In genomic region chrX:98890072-98890405, GRCm38 (mm10) we compare ENCODE assay signal across 8 mouse cellular contexts. TPM values are rescaled to one million over a fixed set of nuclear protein-coding genes. Genes with fewer than 3 reads are reported as not detected.
DNase-seq lines count a peak whose midpoint lies in the region; ATAC-seq and TF ChIP-seq lines count a peak whose summit lies in the region.

No protein-coding gene starts in this region.

- H3K4me3 ChIP-seq in kidney, adult 2 months (ENCODE audit: insufficient read depth, low read depth, low read length): peak overlapping the region; percentile 92
- peak overlapping the region; percentile 82 for H3K4me3 ChIP-seq in bone marrow macrophage, adult 2 months (ENCODE audit: insufficient read depth, low read length)
- H3K4me3 ChIP-seq in hindbrain, embryonic 12.5 days: peak overlapping the region; percentile 51
- H3K4me3 ChIP-seq in midbrain, embryonic 10.5 days: peak overlapping the region; percentile 64

- no peaks in the 10 kb centered on the region for H3K4me1 ChIP-seq in kidney, adult 2 months (ENCODE audit: control insufficient read depth, insufficient read depth, low read length)
- peaks cover 11% of the 10 kb centered on the region for H3K4me1 ChIP-seq in bone marrow macrophage, adult 2 months (ENCODE audit: control insufficient read depth, insufficient read depth, low read length)
- H3K4me1 ChIP-seq in hindbrain, embryonic 12.5 days: no peaks in the 10 kb centered on the region; the same call in 1 of the 2 replicates
- H3K4me1 ChIP-seq in midbrain, embryonic 10.5 days: 0 out of 2 replicates have a peak, but pooled peaks cover 6% of the 10 kb centered on the region

- H3K9ac ChIP-seq in hindbrain, embryonic 12.5 days: peak overlapping the region; percentile 69

- TF ChIP-seq CTCF in kidney, adult 2 months (conservative IDR thresholded peaks at IDR 0.05; ENCODE audit: insufficient read depth, insufficient read length, low read depth, low read length): no peak
- no peak for TF ChIP-seq CTCF in bone marrow macrophage, adult 2 months (IDR thresholded peaks at IDR 0.05; ENCODE audit: low read depth, low read length)

- no peak for TF ChIP-seq POLR2A in kidney, adult 2 months (IDR thresholded peaks at IDR 0.05; ENCODE audit: low read depth, low read length)
- no peak for TF ChIP-seq POLR2A in bone marrow macrophage, adult 2 months (IDR thresholded peaks at IDR 0.05; ENCODE audit: borderline replicate concordance, low read depth, low read length)

- H3K27me3 ChIP-seq in kidney, adult 2 months (replicated peaks; ENCODE audit: control insufficient read depth, insufficient read depth, low read length): no peaks in the 10 kb centered on the region
- peaks cover 20% of the 10 kb centered on the region for H3K27me3 ChIP-seq in hindbrain, embryonic 12.5 days
- H3K27me3 ChIP-seq in midbrain, embryonic 10.5 days (ENCODE audit: low read depth, poor library complexity, severe bottlenecking): peaks cover 55% of the 10 kb centered on the region

- ATAC-seq in hindbrain, embryonic 12.5 days (ENCODE audit: low FRiP score): peak; percentile 64; the same call in 1 of the 2 replicates

- 2% methylated on average over 14 of the region's 14 CpGs for WGBS in kidney, adult 2 months
- 20% methylated on average over 14 of the region's 14 CpGs for WGBS in hindbrain, embryonic 12.5 days
- WGBS in midbrain, embryonic 10.5 days: 21% methylated on average over 14 of the region's 14 CpGs

- no peak for DNase-seq in kidney, adult 2 months
- no peak for DNase-seq in kidney, adult 8-10 months
- DNase-seq in midbrain, embryonic 10.5 days (ENCODE audit: low spot score): no peak
- DNase-seq in c-Kit-positive CD71-positive TER-119-positive erythroid progenitor cells, embryonic 14.5 days (ENCODE audit: low spot score): no peak
- DNase-seq in right cerebral cortex, postnatal 25 days: no peak
- no peak for DNase-seq in adrenal gland, postnatal 10 days

- H3K4me2 ChIP-seq in hindbrain, embryonic 12.5 days (replicated peaks): peak overlapping the region; percentile 50

- no peaks in the 10 kb centered on the region for H3K36me3 ChIP-seq in kidney, adult 2 months (ENCODE audit: control insufficient read depth, insufficient read depth, low read length)
- H3K36me3 ChIP-seq in hindbrain, embryonic 12.5 days: no peaks in the 10 kb centered on the region
- no peaks in the 10 kb centered on the region for H3K36me3 ChIP-seq in midbrain, embryonic 10.5 days

- no peaks in the 10 kb centered on the region for H3K9me3 ChIP-seq in hindbrain, embryonic 12.5 days (replicated peaks)
- H3K9me3 ChIP-seq in midbrain, embryonic 10.5 days (replicated peaks): no peaks in the 10 kb centered on the region

- no peak overlapping the region for H3K27ac ChIP-seq in kidney, adult 2 months (ENCODE audit: insufficient read depth, low read depth, low read length)
- peak overlapping the region; percentile 79 for H3K27ac ChIP-seq in bone marrow macrophage, adult 2 months (ENCODE audit: insufficient read depth, low read depth, low read length)
- H3K27ac ChIP-seq in hindbrain, embryonic 12.5 days: peak overlapping the region; percentile 85
- H3K27ac ChIP-seq in midbrain, embryonic 10.5 days (replicated peaks): peak overlapping the region; percentile 87

RNA-seq across cellular contexts. Expression of gene Ophn1, which starts 0.8 kb away (rescaled TPM):
- polyA plus RNA-seq in kidney, adult 2 months (2012; rRNA removed): 2.7 and 3.1 TPM in 2 replicates
- polyA plus RNA-seq in bone marrow macrophage, adult 2 months (2012; ENCODE audit: insufficient read depth, insufficient read length, missing spikeins): 42.4 and 42.6 TPM in 2 replicates
- polyA plus RNA-seq in hindbrain, embryonic 12.5 days (2016; fragmentation: Nextera tagmentation; extraction: Ambion mirVana): 31.1 and 38.1 TPM in 2 replicates
- 16.4 and 19.6 TPM in 2 replicates for polyA plus RNA-seq in midbrain, embryonic 10.5 days (2016; fragmentation: Nextera tagmentation; extraction: Ambion mirVana)
- total RNA-seq in adrenal gland, postnatal 10 days (2021): 10 to 100 TPM; 23.4 to 25.6 TPM

RNA-seq across cellular contexts. Expression of gene Yipf6, which starts 46.1 kb away (rescaled TPM):
- 23.5 and 24.1 TPM in 2 replicates for polyA plus RNA-seq in kidney, adult 2 months (2012; rRNA removed)
- polyA plus RNA-seq in bone marrow macrophage, adult 2 months (2012; ENCODE audit: insufficient read depth, insufficient read length, missing spikeins): 21.8 and 31.6 TPM in 2 replicates
- polyA plus RNA-seq in hindbrain, embryonic 12.5 days (2016; fragmentation: Nextera tagmentation; extraction: Ambion mirVana): 21.1 and 23.0 TPM in 2 replicates
- polyA plus RNA-seq in midbrain, embryonic 10.5 days (2016; fragmentation: Nextera tagmentation; extraction: Ambion mirVana): 18.2 and 20.7 TPM in 2 replicates
- total RNA-seq in adrenal gland, postnatal 10 days (2021): 10 to 100 TPM; 35.8 to 41.6 TPM
